Mouse (Mus musculus) ES-E14 (cell line): Measurements from ENCODE around the gene Raver1.

Experiments used
- CHD2 ChIP-seq: IDR thresholded peaks from 2 replicates; pipeline ENCODE4 v1.6.1; 2014; ENCODE audit warnings: mild to moderate bottlenecking, low read depth, low read length, inconsistent platforms
- HCFC1 ChIP-seq: IDR thresholded peaks from 2 replicates; pipeline ENCODE4 v1.6.1; 2012; ENCODE audit warnings: low read length, inconsistent platforms, borderline replicate concordance; ENCODE audit not compliant: insufficient read depth
- MAFK ChIP-seq: IDR thresholded peaks from 2 replicates; pipeline ENCODE4 v1.6.1; 2014; ENCODE audit warnings: mild to moderate bottlenecking, low read depth, low read length, inconsistent platforms; ENCODE audit not compliant: insufficient read depth
- ZC3H11A ChIP-seq: IDR thresholded peaks from 2 replicates; pipeline ENCODE4 v1.6.1; 2012; ENCODE audit warnings: low read depth, mild to moderate bottlenecking, inconsistent platforms, low read length, borderline replicate concordance
- ZNF384 ChIP-seq: IDR thresholded peaks from 2 replicates; pipeline ENCODE4 v1.6.1; 2012; ENCODE audit warnings: low read depth, low read length, inconsistent platforms

- TF ChIP-seq CHD2 = no peak
- TF ChIP-seq ZC3H11A = no peak
- TF ChIP-seq ZNF384 = no peak
- no peak for TF ChIP-seq MAFK
- no peak for TF ChIP-seq HCFC1
These were observed 43.0 kb upstream of the Raver1 start for GRCm38 (mm10) chr9:21134595-21135328.
